Mouse (Mus musculus): ENCODE measurements at regions not wholly inside any gene's neighbourhood (a gene's known extent, or its start where the extent isn't known, plus 50 kb on each side); places are given as distances from the start of the nearest gene placed in this dataset.

DNA sequence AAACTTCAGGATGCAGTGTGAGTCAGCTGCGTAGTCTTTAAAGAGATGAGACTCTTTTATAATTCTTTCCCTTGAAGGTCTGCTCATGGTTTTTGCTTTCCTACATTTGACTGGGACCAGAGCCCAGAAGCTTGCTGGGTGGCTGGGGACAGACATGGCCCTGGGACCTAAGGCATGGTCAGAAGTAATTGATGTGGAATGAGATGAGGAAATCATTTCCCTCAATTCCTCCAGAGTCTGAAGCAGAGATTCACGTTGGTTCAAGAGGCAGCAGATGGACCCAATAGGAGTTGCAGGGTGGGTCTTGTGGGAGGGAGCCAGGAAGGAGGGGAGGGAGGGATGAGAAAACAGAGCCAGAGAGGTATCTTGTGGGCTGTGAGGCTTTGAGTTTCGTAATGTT, 473.9 kb downstream of the Rps24 start:
- Histone ChIP-seq H3K36me3 (no peaks in the 10 kb centered on the region), H3K4me3 (no peak overlapping the region), H3K27ac (no peak overlapping the region), H3K27me3 (no peaks in the 10 kb centered on the region), H3K9ac (no peak overlapping the region), H3K4me2 (replicated peaks) (no peak overlapping the region), H3K9me3 (no peaks in the 10 kb centered on the region), H3K4me1 (0 out of 2 replicates have a peak, but pooled peaks cover 4% of the 10 kb centered on the region)
- ATAC-seq (ENCODE audit: insufficient number of reproducible peaks, insufficient read depth, low FRiP score, low TSS enrichment) = no peak
- 63% methylated on average over 3 of the region's 3 CpGs for WGBS

DNA sequence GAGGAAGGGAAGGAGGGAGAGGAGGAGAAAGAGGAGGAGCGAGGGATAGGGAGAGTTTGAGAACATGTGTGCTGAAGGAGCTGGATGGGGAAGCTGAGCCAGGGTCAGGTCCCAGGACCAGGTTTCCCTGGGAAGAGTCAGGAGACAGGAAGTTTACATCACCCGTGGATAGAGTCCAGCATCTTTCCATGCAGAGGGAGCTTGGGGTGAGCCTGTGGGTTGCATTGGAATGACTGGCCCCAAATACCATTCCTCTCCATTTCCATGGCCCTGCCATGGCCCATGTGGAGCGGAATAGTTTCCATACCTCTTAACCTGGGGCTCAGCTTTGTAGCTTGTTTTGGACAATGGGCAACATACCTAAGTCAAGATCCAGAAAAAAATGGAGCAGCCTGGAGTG, 474.8 kb downstream of the Rps24 start:
- no peaks in the 10 kb centered on the region for H3K27me3 ChIP-seq
- H3K9ac ChIP-seq = no peak overlapping the region
- ATAC-seq (ENCODE audit: insufficient number of reproducible peaks, insufficient read depth, low FRiP score, low TSS enrichment) = no peak
- 0 out of 2 replicates have a peak, but pooled peaks cover 4% of the 10 kb centered on the region for H3K4me1 ChIP-seq
- H3K4me3 ChIP-seq = no peak overlapping the region
- no peak overlapping the region for H3K27ac ChIP-seq
- no peaks in the 10 kb centered on the region for H3K36me3 ChIP-seq
- H3K9me3 ChIP-seq = no peaks in the 10 kb centered on the region
- WGBS = 74% methylated on average over 3 of the region's 3 CpGs
- H3K4me2 ChIP-seq (replicated peaks) = no peak overlapping the region

DNA sequence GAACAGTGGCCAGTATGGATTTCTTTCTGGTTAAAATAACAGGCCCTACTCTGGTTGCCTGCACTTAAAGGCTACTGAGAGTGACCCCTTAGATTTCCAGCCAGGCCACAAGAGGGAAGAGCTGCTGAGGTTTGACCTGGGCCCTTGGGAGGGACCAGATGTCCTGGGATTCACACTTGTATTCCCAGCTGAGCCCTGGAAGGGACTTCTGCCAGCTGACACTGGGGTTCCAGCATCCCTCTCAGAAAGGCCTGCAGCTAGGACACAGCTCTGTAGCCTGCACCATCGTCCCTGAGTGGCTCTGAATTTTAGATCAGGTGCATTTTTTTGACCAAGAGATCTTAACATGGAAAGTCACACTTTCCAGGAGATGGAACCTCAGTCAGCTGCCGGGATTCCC, 482.7 kb downstream of the Rps24 start:
- no peak overlapping the region for H3K4me3 ChIP-seq
- no peak overlapping the region for H3K27ac ChIP-seq
- no peaks in the 10 kb centered on the region for H3K27me3 ChIP-seq

DNA sequence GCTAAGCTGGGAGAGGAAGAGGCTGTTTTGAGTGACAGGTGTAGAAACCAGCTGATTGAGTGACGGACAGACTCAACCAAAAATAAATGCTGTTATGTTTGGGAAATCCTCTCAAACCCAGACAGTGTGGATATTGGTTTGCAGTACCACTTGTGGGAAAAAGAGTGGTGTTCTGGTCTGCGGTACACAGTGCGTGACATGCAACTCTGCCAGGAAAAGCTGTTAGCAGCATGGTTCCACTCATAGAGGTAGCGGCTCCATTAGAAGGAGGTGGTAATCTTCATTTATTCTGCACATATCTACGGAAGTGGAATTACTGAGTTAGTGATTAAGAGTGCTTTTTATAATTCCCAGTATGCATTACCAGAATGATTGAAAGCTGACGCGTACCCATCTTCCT, 485.4 kb downstream of the Rps24 start:
- Histone ChIP-seq H3K4me2 (replicated peaks) (no peak overlapping the region), H3K36me3 (no peaks in the 10 kb centered on the region), H3K9ac (no peak overlapping the region), H3K27ac (no peak overlapping the region), H3K27me3 (no peaks in the 10 kb centered on the region), H3K4me1 (peaks cover 13% of the 10 kb centered on the region), H3K4me3 (no peak overlapping the region), H3K9me3 (no peaks in the 10 kb centered on the region)
- no peak for ATAC-seq (ENCODE audit: insufficient number of reproducible peaks, insufficient read depth, low FRiP score, low TSS enrichment)
- WGBS = 90% methylated on average over 7 of the region's 7 CpGs

More for the DNA sequence above, 482.7 kb downstream of the Rps24 start:
- WGBS = 61% methylated on average over 2 of the region's 2 CpGs
- Histone ChIP-seq H3K4me2 (replicated peaks) (no peak overlapping the region), H3K4me1 (peaks cover 13% of the 10 kb centered on the region), H3K9ac (no peak overlapping the region), H3K36me3 (no peaks in the 10 kb centered on the region), H3K9me3 (no peaks in the 10 kb centered on the region)
- ATAC-seq (ENCODE audit: insufficient number of reproducible peaks, insufficient read depth, low FRiP score, low TSS enrichment) = no peak

DNA sequence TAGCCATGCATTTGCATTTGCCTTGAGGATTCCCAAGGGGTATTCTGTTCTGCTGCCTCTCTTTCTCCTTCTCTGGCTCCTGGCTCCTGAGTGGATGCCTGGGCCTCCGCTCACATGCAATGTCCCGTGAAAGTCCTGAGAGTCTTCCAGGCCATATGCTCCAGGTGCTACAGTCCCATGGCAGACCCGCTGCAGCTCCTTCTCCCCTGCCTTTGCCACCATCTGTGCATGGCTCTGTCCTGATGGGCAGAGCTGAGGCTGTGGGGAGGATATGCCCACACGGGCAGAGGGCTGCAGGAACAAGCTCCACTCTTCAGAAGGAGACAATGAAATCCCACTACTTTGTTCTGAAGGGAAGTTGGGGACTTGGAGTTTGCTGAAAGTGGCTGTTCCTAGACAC, 485.9 kb upstream of the Zmiz1 start:
- no peak for ATAC-seq (ENCODE audit: insufficient number of reproducible peaks, insufficient read depth, low FRiP score, low TSS enrichment)
- 85% methylated on average over 4 of the region's 4 CpGs for whole genome bisulfite sequencing
- H3K4me1 ChIP-seq = peaks cover 13% of the 10 kb centered on the region
- H3K4me3 ChIP-seq = no peak overlapping the region
- no peaks in the 10 kb centered on the region for H3K9me3 ChIP-seq
- H3K9ac ChIP-seq = no peak overlapping the region
- no peaks in the 10 kb centered on the region for H3K36me3 ChIP-seq
- no peak overlapping the region for H3K27ac ChIP-seq
- H3K27me3 ChIP-seq = no peaks in the 10 kb centered on the region
- H3K4me2 ChIP-seq (replicated peaks) = no peak overlapping the region

DNA sequence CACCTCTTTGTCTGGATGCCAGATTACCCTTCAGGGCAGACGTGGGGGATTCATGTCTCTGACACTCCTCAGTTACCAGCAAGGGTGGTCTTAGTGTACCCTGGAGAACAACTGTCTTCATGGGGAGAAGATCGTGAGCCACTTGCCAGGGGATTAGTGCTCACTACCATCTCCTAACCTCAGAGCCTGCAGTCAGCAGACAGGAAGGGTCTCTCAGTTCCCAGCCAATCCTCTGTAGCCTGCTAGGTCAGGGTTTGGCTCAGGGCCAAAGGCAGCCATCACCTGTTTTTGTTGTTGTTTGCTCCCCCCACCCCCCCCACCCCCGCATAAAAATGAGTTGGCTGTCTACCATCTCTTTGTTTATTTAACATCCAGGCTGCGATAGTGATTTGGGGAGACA, 485.4 kb upstream of the Zmiz1 start:
- WGBS = 65% methylated on average over 4 of the region's 4 CpGs
- H3K9ac ChIP-seq = no peak overlapping the region
- no peaks in the 10 kb centered on the region for H3K9me3 ChIP-seq
- H3K4me1 ChIP-seq = peaks cover 13% of the 10 kb centered on the region
- no peak overlapping the region for H3K27ac ChIP-seq
- no peak overlapping the region for H3K4me2 ChIP-seq (replicated peaks)
- no peaks in the 10 kb centered on the region for H3K36me3 ChIP-seq
- no peak overlapping the region for H3K4me3 ChIP-seq
- H3K27me3 ChIP-seq = no peaks in the 10 kb centered on the region
- ATAC-seq (ENCODE audit: insufficient number of reproducible peaks, insufficient read depth, low FRiP score, low TSS enrichment) = no peak

DNA sequence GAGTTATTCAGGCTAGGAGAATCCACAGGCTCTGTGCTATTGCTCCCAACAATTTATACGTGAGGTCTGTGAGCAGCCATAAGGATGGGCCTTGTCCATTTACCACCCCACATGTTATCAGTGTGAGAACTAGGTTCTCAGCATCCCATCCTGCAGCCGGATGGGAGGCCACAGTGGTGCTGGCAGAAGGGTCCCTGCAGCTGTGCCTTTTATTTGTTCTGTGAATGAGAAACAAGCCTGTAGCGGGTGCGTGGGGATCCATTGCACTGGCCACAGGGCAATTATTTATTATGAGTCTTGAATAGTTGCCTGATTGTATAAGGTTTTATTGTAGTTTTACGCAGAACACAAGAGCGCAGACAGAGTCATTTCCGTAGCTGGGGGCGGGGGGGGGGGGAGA, 476.5 kb upstream of the Zmiz1 start:
- no peak for ATAC-seq (ENCODE audit: insufficient number of reproducible peaks, insufficient read depth, low FRiP score, low TSS enrichment)
- H3K9ac ChIP-seq = no peak overlapping the region
- no peaks in the 10 kb centered on the region for H3K36me3 ChIP-seq
- no peaks in the 10 kb centered on the region for H3K27me3 ChIP-seq
- peaks cover 4% of the 10 kb centered on the region; the same call in 1 of the 2 replicates for H3K9me3 ChIP-seq
- no peak overlapping the region for H3K4me2 ChIP-seq (replicated peaks)
- 81% methylated on average over 8 of the region's 8 CpGs for WGBS
- H3K4me1 ChIP-seq = peaks cover 14% of the 10 kb centered on the region; the same call in 1 of the 2 replicates
- H3K27ac ChIP-seq = no peak overlapping the region
- no peak overlapping the region for H3K4me3 ChIP-seq

DNA sequence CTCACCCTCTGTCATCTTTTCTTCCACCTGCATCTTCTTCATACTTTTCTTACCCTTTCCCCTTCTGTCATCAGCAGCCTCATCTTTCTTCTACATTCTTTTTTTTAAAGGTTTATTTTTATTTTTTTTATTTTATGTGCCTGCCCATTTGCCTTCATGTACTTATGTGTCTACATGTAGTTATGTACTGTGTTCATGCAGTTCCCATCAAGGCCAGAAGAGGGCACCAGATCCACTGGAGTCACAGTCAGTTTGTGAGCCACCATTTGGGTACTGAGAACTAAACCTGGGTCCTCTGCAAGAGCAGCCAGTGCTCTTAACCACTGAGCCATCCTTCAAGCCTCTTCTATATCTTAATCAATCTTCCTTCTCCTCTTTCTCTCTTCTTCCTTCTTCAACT, 475.7 kb upstream of the Zmiz1 start:
- no peak for ATAC-seq (ENCODE audit: insufficient number of reproducible peaks, insufficient read depth, low FRiP score, low TSS enrichment)
- H3K4me1 ChIP-seq = peaks cover 14% of the 10 kb centered on the region; the same call in 1 of the 2 replicates
- H3K27ac ChIP-seq = no peak overlapping the region

DNA sequence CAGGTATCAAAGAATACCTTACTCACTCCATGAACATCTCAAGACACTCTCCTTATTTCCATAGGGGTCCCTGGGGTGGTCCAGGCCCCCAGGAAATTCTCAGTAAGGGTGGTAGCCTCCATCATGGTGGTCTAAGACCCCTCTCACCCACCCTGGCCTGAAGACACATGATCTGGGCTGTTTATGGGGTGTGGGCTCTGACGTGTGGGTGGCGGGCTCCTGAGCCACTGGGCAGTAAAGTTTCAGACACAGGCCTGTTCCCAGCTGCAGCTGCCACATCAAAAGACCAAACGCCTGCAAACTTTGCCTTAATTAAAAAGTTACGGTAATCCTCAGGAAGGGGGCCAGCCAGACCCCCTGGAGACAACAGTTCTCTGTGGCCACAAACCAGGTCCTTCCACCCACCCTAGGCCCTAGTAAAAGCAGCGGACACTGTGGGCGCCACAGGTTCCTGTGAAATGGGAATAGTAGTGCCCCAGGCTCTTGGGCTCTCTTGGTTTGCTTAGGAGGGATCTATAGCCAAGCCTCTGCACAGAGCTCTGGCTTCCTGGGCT, 473.1 kb upstream of the Zmiz1 start:
- H3K9ac ChIP-seq = no peak overlapping the region
- H3K4me3 ChIP-seq = no peak overlapping the region
- no peaks in the 10 kb centered on the region for H3K36me3 ChIP-seq
- ATAC-seq (ENCODE audit: insufficient number of reproducible peaks, insufficient read depth, low FRiP score, low TSS enrichment) = no peak
- H3K9me3 ChIP-seq = peaks cover 4% of the 10 kb centered on the region; the same call in 1 of the 2 replicates
- 41% methylated on average over 6 of the region's 6 CpGs for WGBS
- no peaks in the 10 kb centered on the region for H3K27me3 ChIP-seq
- H3K4me2 ChIP-seq (replicated peaks) = no peak overlapping the region
- no peak overlapping the region for H3K27ac ChIP-seq
- H3K4me1 ChIP-seq = peaks cover 20% of the 10 kb centered on the region; the same call in 1 of the 2 replicates

More for the DNA sequence above, 475.7 kb upstream of the Zmiz1 start:
- Histone ChIP-seq H3K4me2 (replicated peaks) (no peak overlapping the region), H3K9me3 (peaks cover 4% of the 10 kb centered on the region; the same call in 1 of the 2 replicates), H3K36me3 (no peaks in the 10 kb centered on the region), H3K27me3 (no peaks in the 10 kb centered on the region), H3K9ac (no peak overlapping the region), H3K4me3 (no peak overlapping the region)

DNA sequence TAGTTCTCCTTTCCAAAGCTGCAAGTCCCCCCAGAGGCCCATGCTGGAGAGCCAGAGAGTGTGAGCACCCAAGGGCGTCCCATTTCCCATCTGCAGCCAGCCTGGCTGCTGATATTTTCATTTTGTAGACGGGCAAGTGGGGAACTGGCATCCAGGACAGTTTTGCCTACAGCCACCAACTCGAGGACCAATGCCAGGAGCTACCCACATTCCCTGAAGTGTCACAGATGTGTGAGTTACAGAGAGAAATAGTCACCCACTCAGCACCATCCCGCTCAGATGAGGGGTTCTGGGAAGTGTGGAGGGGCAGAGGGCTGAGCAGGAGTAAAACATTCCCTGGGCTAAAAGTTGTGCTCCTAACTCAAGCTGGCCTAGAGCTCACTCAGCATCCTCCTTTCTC, 472.6 kb upstream of the Zmiz1 start:
- 79% methylated on average over 4 of the region's 4 CpGs for WGBS
- no peaks in the 10 kb centered on the region for H3K27me3 ChIP-seq
- H3K9me3 ChIP-seq = peaks cover 4% of the 10 kb centered on the region; the same call in 1 of the 2 replicates
- H3K4me2 ChIP-seq (replicated peaks) = no peak overlapping the region
- no peak overlapping the region for H3K4me3 ChIP-seq
- ATAC-seq (ENCODE audit: insufficient number of reproducible peaks, insufficient read depth, low FRiP score, low TSS enrichment) = no peak
- H3K4me1 ChIP-seq = peaks cover 20% of the 10 kb centered on the region; the same call in 1 of the 2 replicates
- no peaks in the 10 kb centered on the region for H3K36me3 ChIP-seq
- H3K27ac ChIP-seq = no peak overlapping the region
- no peak overlapping the region for H3K9ac ChIP-seq

DNA sequence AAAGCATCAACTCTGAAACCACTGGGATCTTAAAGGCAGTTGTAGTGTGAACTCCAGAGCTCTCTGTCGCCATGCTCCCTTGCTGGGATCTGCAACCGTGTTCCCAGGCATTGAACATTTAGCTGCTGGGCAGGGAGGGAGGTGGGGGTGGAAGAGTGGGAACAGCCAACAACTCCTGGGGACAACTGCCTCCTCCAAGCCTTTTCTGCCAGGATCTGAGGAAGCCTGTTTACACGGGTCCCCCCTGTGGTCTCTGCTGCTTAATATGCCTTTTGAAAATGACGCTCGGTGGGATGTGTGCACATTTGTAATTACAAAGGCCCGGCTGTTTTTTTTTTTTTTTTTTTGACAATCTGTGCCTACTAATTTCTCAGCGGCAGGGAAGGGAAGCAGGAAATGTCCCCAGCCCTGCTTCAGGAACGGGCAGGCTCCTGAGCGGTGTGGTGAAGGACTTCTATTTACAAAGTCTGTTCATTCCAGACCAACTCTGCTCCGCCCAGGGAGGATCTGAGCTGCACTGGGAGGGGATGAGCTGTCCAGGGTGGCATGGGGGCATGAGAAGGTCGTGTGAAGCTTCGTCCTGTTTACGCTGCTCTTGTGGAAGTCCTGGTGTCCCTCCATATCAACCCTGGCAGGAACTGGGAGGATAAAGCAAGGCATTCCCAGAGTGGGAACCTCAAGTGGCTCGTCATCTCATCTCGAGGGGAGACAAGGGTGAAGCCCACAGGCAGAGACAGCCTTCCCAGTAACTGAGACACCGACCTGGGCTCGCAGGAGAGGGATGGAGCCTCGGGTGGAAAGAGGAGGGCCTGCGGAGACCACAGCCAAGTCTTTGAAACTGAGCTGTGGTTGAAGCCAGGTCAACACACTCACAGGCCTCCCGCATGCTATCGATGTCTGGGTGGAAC, 465.0 kb upstream of the Zmiz1 start:
- Histone ChIP-seq H3K4me3 (no peak overlapping the region), H3K9me3 (no peaks in the 10 kb centered on the region; the same call in 1 of the 2 replicates), H3K27ac (peak overlapping the region; percentile 69; the same call in 1 of the 2 replicates), H3K36me3 (no peaks in the 10 kb centered on the region), H3K4me2 (replicated peaks) (no peak overlapping the region), H3K4me1 (peaks cover 52% of the 10 kb centered on the region), H3K9ac (no peak overlapping the region), H3K27me3 (no peaks in the 10 kb centered on the region)
- WGBS = 28% methylated on average over 21 of the region's 21 CpGs
- ATAC-seq (ENCODE audit: insufficient number of reproducible peaks, insufficient read depth, low FRiP score, low TSS enrichment) = no peak

DNA sequence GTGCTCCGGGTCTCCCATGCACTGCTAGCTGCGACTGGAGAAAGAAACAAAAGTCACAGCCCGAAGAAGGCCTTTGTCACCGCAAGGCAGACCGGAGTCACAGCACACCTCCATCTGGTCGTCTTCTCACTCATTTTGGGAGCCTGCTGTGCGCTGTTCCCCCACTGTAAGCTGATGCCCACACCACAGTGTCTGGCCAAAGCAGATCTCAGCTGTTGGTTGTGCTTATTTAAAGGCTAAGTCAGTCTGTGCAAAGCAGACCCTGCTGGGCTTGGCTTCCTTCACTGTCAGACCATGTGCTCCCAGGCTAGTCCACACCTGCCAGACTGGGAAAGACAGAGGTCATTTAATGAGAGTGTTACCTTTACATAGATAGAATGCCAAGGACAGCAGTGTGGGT, 463.8 kb upstream of the Zmiz1 start:
- no peak for ATAC-seq (ENCODE audit: insufficient number of reproducible peaks, insufficient read depth, low FRiP score, low TSS enrichment)
- no peak overlapping the region for H3K4me2 ChIP-seq (replicated peaks)
- peaks cover 58% of the 10 kb centered on the region for H3K4me1 ChIP-seq
- peak overlapping the region; percentile 69 for H3K27ac ChIP-seq
- H3K9me3 ChIP-seq = no peaks in the 10 kb centered on the region; the same call in 1 of the 2 replicates
- no peak overlapping the region for H3K9ac ChIP-seq
- WGBS = 47% methylated on average over 7 of the region's 7 CpGs
- no peaks in the 10 kb centered on the region for H3K27me3 ChIP-seq
- H3K36me3 ChIP-seq = no peaks in the 10 kb centered on the region
- H3K4me3 ChIP-seq = no peak overlapping the region

Measured in embryonic facial prominence, embryonic 12.5 days (tissue).